Mouse (Mus musculus) myocyte (in vitro differentiated cells): ENCODE results near the gene Wdfy1.

Source experiments
- E2F4 ChIP-seq: IDR thresholded peaks from one replicate; pipeline ENCODE4 v1.6.1; 2011; ENCODE audit warnings: mild to moderate bottlenecking, control low read depth, moderate library complexity; ENCODE audit not compliant: insufficient read depth
- MAX ChIP-seq: IDR thresholded peaks from one replicate; pipeline ENCODE4 v1.6.1; 2011; ENCODE audit warnings: low read depth, mild to moderate bottlenecking, control low read depth
- MYOD1 ChIP-seq, 3 experiments: IDR thresholded peaks; one replicate each; pipeline ENCODE4 v1.6.1; 2011; ENCODE audit warnings: control low read depth in 2 of 3, low read depth in 2 of 3, mild to moderate bottlenecking in 2 of 3, moderate library complexity in 1 of 3; ENCODE audit not compliant: insufficient read length in 2 of 3, control insufficient read depth in 1 of 3
- MYOG ChIP-seq, 3 experiments: IDR thresholded peaks; one replicate each; pipeline ENCODE4 v1.6.1; 2011; ENCODE audit warnings: control low read depth in 2 of 3, low read depth in 2 of 3, mild to moderate bottlenecking in 2 of 3; ENCODE audit not compliant: insufficient read length in 2 of 3, control insufficient read depth in 1 of 3, insufficient read depth in 1 of 3
- POLR2A ChIP-seq: IDR thresholded peaks from one replicate; pipeline ENCODE4 v1.6.1; 2011; ENCODE audit warnings: low read depth, mild to moderate bottlenecking, control low read depth, moderate library complexity; ENCODE audit not compliant: insufficient read length
- POLR2AphosphoS2 ChIP-seq: IDR thresholded peaks from one replicate; pipeline ENCODE4 v1.6.1; 2011; ENCODE audit warnings: low read depth, control low read depth; ENCODE audit not compliant: insufficient read length
- TCF12 ChIP-seq: IDR thresholded peaks from one replicate; pipeline ENCODE4 v1.6.1; 2011; ENCODE audit warnings: mild to moderate bottlenecking, control low read depth; ENCODE audit not compliant: poor library complexity, insufficient read depth, severe bottlenecking

- TF ChIP-seq MYOD1 (IDR thresholded peaks at IDR 0.05; ENCODE audit: control insufficient read depth in 1 of 3, insufficient read length in 2 of 3, low read depth in 2 of 3) = peak in 1 of 3 experiments; percentile 11
- no peak for TF ChIP-seq MAX
- no peak for TF ChIP-seq POLR2A
- no peak for TF ChIP-seq POLR2AphosphoS2
- no peak for TF ChIP-seq TCF12
- no peak for TF ChIP-seq E2F4
- no peak for TF ChIP-seq MYOG (IDR thresholded peaks at IDR 0.05; ENCODE audit: control insufficient read depth in 1 of 3, insufficient read depth in 1 of 3, insufficient read length in 2 of 3, low read depth in 2 of 3)
Measured at GRCm38 (mm10) chr1:79753456-79753855, 22.5 kb downstream of the Wdfy1 start.
